Mouse (Mus musculus): ENCODE data around the gene Zfp827.

Gene Zfp827

DNA sequence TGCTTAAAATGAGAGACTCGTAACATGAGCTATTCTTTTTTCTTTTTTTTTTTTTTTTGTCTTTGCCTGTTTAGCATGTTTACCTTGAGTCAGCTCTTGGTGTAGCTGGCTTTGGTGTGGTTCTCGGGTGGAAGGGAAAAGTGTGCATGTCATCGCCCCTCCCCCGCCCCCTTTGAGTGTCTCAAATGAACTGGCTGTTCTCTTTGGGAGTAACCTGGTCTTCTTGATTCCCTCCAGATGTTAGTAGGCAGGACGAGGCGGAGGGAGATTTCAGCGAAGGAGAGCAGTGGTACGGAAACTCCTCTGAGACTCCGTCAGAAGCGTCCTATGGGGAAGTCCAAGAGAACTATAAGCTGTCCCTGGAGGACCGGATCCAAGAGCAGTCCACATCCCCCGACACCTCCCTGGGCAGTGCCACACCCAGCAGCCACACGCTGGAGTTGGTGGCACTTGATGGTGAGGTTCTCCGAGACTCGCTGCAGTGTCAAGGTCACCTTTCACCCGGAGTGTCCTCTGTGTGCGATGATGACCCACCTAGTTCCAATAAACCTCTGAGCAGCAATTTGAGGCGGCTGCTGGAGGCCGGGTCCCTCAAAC, 31.9 kb downstream of the Zfp827 start:
- DNase-seq (ENCODE audit: extremely low spot score, low read depth, low spot score) = peak; percentile 31

DNA sequence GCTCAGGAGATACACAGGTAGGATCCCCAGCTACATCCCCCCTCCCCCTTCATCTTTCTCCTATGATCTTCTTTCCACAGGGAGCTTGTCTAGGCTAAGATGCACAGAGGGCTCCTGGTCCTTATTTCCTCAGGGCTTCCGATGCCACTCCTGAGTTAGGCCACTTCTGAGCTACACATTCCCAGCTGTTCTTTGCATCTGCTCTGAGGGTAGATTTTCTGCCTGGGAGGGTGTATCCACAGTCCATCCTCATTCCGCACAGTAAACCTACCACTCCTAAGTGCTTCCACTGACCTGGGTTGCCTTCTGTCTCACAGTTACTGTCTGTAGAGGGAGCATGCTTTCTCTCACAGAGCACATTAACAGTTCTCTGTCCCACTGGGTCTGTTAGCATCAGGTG, 37.7 kb downstream of the Zfp827 start:
- DNase-seq (ENCODE audit: extremely low spot score, low read depth, low spot score) = no peak

DNA sequence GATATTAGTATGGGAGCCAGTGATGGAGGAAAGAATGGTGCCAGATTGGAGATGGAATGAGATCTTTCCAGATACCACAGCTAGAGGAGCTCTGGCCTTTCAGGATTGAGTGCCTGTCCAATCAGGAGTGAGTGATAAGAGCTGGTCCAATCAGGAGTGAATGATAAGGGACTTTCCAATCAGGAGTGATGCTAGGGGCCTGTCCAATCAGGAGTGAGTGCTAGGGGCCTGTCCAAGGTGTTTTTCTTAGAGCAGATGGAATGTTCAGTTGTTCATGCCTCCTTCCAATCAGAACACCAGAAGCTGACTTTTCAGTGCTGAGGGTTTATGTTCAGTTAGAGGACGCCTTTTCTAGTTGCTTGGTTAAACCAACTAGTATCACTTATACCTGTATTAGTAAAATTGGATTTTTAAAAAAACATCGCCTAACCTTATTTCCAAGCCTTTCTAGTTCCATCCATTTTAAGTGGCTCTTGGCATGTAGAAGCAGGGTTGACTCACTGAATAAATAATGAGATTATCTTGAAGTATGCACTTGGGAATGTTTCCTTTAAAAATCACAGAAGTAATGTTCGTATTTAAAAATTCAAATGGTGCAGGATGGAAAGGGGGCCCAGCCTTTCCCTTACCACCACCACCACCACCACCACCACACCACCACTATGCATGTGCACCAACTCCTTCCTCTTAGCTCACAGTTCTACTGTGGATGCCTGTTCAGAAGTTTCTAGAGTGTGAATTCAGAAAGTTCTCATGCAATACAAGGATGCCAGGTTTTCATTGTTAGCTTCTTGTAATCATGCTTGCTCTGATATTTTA, 39.8 kb downstream of the Zfp827 start:
- DNase-seq (ENCODE audit: extremely low spot score, low read depth, low spot score) = no peak

DNA sequence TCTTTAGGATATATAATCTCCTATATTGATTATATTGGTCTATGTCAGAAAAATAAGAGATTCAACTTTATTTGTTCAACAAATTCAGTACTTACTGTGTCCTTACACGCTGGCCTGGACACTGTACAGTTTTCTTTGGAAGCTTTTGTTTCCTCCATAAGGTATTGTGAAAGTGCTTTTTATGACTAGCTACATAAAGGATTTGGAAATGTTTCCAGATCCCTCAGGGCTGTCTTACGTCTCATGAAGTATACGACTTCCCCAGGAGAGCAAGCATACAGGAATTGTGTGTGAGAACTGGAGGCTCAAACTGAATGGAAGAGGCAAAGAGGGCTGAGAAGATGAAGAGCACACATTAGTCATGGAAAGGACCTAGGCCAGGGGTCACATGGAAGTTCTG, 45.1 kb downstream of the Zfp827 start:
- DNase-seq (ENCODE audit: extremely low spot score, low read depth, low spot score) = no peak

DNA sequence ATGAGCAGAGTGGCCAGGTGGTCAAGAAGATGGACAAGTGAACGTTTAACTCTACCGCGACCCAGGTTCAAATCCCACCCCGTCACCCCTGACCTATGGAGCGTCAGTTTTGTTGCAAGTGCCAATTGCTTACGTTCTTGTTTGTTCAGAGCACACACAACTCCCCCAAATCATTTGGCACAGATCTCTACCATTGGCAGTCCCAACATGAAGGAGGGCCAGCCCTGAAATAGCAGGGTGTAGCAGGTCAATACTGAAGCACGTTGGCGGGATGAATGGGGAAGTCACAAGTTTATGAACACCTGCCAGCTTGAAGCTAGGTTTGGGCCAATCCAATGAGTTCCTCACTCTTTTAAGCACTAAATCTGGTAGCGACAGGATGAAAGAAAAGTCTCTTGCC, 46.7 kb downstream of the Zfp827 start:
- no peak for DNase-seq (ENCODE audit: extremely low spot score, low read depth, low spot score)

DNA sequence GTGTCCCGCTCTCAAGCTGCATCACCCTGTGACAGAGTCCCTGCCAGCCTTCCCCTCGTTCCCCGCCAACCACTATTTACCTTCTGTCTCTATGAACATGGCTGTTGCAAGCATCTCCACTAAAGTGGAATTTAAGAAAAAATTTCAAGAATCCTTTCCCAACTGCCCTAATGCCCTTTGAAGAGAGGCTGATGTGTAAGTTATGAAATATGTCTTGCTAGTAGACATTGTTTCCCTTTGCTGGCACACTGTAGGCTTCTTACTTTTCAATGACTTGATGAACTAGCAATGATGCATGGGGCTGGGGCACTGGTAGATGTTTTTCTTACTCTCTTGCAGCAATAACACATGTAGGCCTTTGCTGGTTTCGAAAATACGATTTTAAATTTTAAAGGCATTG, 49.0 kb downstream of the Zfp827 start:
- no peak for DNase-seq (ENCODE audit: extremely low spot score, low read depth, low spot score)

DNA sequence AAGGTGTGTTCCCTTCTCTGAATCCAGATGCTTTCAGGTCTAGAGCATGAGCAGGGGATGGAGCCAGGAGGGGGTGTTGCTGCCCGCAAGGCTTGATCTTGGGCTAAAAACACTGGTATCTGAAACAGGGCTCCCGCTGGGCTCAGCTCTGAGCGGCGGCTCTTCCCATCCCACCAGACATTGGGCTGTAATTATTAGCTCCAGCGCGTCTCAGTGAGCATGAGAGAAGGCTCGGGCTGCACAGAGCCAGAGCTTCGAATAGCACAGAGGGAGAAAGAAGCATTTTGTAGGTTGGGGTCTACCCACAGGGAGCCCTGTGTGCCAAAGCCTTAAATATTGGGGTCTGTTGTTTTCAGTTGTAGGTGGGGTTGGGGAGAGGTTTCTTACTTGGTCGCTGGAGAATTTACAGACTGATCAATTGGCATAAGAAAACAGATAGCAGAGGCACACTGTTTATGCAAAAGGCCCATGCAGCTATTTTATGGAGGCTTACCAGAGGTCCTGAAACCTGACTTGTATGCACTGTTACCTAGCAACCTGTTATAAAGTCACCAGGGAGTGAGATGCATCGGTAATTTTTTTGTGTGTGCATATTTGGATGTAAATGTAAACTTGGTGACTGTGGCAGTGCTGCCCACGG, 50.4 kb downstream of the Zfp827 start:
- no peak for DNase-seq (ENCODE audit: extremely low spot score, low read depth, low spot score)

DNA sequence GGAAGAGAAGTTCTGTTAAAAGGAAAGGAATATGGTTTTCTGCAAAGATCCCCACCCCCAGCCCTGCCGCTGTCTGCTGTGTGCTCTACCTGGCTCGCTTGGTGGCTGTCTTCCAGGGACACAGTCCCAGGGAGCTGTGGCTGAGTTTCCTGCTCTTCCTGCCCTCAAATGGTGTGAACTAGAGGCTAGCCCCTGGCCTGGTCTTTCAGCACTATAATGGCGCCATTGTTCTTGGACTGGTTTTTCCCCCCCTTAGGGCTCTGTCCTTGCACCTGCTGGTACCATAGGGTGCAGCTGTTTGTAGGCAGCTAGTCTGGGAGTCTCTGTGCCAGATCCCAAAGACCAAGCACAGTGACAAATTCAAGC, 50.9 kb downstream of the Zfp827 start:
- no peak for DNase-seq (ENCODE audit: extremely low spot score, low read depth, low spot score)

DNA sequence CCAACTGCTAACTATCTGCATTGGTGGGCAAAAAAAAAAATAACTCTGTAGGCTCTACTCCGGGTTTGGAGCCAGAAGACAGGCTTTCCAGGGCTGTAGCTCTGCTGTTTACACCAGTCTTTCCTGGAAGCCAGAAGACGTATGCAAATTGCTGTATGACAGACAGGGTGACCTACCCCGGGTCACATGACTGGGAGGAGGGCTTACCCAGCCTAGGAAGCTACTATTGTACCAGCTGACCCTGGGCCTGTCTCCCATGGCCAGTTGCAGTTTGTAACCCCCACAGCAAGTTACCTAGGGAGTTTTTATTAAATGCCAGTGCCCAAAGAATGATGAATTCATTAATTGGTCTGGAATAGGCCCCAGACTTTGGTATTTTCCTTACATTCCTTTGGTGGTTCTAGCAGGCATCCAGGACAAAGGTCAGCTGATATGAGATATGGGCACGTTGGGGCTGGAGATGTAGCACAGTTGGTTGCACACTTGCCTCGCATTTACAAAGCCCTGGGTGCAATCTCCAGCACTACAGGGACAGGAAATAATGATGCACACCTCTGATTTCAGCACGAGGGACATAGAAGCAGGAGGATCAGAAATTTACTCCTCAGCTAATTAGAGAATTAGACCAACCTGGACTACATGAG, 52.0 kb downstream of the Zfp827 start:
- no peak for DNase-seq (ENCODE audit: extremely low spot score, low read depth, low spot score)

DNA sequence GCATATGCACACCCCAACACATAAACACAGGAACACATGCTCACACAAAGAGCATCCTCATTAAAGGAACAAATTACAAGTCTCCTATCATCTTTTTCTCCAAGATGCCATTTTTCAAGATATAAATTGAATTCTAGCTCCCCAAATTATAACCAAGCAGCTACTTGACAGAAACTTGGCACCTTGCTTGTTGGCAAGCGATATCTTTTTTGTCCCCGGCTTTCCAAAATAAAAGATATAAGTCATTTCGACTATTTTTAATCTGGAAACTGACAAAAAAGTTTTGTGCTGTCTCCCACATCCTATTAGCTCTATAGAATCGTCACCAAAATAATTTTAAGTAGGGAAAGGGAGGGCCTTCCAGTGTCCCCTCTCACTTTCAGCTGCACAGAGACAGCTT, 53.1 kb downstream of the Zfp827 start:
- DNase-seq (ENCODE audit: extremely low spot score, low read depth, low spot score) = no peak

DNA sequence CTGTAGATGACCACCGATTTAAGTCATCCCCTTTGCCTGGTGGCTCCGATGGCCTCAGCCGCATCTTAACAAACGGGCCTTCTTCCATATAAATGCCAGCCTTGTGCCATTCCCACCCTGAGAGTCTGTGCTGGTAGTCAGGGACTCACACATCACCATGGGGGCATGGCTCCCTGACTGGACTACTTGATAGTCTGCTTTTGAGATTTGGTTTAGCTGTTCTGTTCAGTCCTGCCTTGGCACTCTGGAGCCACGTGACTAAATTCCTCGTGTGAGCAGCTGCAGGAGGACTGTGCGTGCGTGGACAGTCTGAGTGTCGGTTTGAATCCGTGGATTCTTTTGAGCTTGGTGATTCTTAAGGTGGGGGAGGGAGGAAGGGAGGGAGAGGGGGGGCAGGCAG, 53.7 kb downstream of the Zfp827 start:
- no peak for DNase-seq (ENCODE audit: extremely low spot score, low read depth, low spot score)

DNA sequence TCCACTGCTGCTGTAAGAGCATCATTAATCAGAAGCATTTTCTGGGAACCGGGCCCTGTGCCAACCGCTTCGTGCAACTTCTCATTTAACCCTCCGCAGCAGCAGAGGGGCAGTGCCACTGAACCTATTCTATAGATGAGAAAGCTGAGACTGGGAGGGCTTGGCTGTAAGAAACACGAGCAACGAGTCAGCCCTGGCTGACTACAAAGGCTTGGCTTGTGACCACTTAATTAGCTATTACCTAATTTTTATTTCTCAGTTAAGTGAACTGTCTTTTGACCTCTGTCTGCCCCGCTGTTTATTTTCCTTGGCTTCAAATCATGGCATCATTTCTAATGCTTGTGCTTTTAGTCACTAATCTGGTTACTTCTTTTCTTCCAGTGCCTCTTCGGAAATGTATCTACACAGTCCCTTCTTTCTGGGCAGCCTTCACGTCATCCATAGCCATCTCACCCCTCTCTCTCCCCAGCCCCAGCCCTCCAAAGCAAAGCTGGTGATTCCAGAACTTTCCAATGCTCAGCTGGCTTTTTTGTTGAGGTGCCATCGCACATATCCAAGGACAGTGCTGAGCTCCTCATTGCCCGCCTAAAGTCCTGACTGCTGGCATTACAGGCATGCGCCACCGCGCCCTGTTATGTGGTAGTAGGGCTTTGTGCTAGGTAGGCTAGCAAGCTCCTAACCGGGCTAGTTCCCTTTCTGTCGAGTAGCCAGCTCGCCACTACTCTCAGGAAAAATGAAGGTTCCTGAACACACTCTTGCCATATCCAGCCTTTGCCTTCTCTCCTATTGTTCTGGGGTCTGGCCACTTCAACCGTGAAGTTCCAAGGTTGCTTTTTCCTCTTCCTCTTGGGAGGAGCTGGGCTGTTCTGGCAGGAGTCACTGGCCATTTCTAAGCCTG, 55.5 kb downstream of the Zfp827 start:
- no peak for DNase-seq (ENCODE audit: extremely low spot score, low read depth, low spot score)

DNA sequence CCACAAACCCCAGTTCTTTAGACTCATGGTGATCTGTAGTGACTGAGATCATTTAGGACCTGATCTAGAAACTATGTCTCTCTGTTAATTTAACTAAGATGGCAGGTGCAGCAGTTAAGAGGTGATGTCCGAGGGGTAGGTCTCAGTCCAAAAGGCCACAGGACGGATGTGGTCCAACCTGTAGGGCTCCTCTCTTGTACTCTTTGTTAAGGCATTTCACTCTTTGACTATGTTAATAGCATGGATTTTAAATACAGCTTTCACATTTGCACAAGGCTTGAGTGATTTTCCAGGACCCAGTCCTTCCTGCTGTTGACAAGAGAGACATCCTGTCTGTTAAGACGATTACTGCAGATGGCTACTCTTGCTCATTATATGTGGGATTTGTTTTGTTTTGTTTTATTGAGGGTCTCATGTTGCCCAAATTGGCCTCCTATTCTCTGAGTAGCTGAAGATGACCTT, 56.2 kb downstream of the Zfp827 start:
- no peak for DNase-seq (ENCODE audit: extremely low spot score, low read depth, low spot score)

DNA sequence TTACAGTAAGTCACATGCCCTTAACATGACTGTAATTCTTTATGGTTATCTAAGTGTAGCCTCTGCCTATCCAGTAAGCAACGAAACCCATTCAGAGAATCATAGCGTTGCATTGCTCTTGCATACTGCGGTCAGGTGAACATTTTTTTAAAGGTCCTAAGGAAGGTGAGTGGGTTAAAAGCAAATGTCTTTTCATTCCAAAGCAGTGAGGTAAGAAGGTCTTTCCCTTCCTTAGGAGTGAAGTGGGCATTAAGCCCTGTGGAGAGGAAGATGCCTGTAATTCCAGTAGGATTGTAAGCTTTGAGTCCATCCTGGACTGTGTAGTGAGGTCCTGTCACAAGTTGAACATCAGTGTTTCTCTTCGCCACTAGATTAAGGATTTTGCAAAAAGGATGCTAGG, 66.2 kb downstream of the Zfp827 start:
- DNase-seq (ENCODE audit: extremely low spot score, low read depth, low spot score) = no peak

DNA sequence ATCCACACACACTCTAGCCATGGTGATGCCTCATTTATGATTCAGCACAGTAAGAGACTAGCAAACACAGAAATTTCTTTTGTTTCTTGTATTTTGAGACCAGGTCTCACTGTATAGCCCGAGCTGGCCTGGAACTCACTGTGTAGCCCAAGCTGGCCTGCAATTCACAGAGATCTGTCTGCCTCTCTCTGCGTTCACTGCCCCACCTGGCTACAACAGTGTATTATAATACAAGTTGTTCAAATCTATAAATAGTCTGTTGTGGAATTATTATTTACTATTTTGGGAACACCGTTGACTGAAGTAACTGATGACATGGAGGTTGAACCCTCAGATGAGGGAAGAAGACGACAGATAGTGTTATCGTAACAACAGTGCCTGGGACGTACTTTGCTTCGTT, 66.9 kb downstream of the Zfp827 start:
- DNase-seq (ENCODE audit: extremely low spot score, low read depth, low spot score) = no peak

DNA sequence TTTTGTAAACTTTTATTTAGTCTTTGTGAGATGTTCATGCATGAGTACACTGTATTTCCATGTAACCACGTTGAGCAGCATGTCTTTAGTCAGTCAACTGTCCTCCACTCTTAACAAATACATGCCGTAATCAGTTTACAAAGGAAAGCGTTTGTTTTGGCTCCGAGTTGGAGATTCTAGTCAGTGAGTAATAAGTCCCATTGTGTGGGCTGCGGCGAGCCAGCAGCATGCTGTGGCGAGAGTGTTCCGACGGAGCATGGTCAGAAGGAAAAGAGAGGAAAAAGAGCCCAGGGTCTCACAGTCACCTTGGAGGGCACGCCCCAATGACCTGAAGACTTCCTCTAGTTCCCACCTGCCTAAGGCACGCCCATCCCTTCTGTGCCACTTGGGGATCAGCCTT, 68.7 kb downstream of the Zfp827 start:
- DNase-seq (ENCODE audit: extremely low spot score, low read depth, low spot score) = no peak

DNA sequence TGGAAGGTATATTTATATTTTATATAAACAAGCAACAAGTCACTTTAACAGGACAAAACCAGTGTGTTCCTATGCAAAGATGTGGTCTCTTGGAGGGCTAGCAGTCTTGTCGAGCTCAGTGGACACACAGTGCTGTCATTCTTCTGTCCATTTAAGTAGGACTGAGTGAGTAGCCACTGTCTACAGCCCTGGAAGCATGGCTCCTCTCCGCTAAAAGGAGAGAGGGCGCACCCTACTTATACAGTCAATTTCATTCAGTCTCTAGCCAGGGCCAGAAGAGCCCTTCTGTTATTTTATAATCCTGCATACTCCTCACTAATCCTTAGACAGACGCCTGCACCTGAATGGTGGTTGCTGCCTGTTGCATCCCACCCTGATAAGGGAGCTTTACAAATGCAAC, 74.5 kb downstream of the Zfp827 start:
- no peak for DNase-seq (ENCODE audit: extremely low spot score, low read depth, low spot score)

DNA sequence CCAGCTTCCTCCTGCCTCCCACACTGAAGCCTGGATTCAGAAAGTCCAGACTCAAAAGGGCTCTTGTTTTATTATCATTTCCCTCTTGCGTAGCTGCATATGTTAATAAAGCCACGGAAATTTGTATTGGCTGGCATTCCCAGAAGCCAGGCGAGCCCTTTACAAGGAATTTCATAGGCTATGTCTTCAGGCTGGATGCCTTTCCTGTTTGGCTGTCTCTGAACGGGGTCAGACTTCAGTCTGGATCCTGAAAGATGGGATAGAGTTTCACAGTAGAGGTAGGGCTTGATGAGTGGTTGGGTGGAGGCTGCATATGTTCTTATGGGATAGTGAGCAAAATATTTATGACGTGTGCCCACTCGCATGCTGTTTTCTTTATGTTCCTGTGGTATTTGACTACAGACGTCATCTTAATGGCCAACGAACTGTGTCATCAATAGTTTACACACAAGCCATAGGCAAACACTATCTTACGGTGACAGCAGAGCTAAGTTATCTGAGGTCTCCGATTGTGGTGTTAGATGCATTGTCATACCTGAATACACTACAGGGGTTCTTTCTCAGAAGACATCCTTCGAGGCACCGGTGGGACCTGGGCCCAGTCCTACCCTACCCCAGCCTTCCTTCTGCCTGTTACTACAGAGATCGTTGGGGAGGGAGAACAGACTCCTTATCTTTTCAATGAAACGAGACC, 75.1 kb downstream of the Zfp827 start:
- DNase-seq (ENCODE audit: extremely low spot score, low read depth, low spot score) = no peak

DNA sequence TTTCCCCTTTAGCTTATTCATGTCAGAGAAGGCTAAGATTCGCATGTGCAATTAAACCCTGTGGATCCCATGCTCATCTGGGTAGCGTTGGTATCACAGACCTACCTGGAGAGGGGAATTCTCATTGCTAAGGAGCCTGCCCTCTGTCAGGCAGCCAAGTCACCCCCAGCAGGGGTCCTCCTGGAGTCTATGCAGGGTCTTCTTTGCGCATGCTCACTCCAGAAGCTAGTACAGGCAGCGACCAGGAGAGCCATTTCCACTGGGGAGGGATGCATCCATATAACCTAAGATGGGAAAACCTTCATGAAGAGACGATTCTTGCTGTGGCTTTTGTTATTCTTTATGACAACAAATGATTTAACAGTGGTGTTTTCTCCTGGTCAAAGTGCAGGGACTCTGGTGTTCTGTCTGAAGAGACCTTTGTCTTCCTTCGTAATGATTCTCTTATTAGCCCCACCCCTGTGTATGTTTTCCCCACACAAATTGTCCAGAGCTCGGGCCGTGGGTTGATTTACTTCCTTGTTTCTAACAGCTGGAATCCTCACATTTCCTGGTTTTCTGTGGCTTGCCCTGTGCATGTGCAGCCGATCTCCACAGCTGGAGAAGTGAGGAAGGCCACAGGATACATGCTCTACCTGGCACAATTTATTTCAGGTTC, 75.8 kb downstream of the Zfp827 start:
- no peak for DNase-seq (ENCODE audit: extremely low spot score, low read depth, low spot score)

DNA sequence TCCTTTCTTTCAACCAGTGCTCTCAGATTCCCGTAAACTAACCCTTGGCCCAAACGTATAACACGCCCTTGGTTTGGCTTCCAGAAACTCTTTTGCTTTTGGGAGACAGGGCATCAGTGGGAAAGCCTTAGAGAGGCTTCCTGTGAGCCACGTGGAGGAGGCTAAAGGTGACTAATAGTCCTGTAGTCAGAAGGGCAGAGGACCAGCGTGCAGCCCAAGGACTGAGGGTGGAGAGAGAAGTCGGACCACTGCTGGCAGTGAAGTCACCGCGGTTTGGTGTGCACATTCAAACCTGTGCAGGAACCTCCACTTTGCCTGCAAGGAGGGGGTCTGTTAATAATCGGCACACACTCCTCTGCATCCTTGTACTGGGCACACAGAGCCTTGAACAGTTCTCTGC, 76.4 kb downstream of the Zfp827 start:
- no peak for DNase-seq (ENCODE audit: extremely low spot score, low read depth, low spot score)

All from hindlimb bud, embryonic 11.5 days (tissue).